Mouse (Mus musculus) urinary bladder, postnatal 4 days (tissue): ENCODE measurements around the gene Pithd1.

ENCODE experiments used
- DNase-seq, 2 experiments: peaks; one replicate each; pipeline ENCODE4 v3.0.0; 2021 to 2022; ENCODE audit warnings: low spot score in 2 of 2

Gene Pithd1

GRCm38 (mm10) chr4:135986943-135987710 is at the start of gene Pithd1:
Gene Pithd1, minus strand, starts transcription at chr4:135987264.
- DNase-seq, result peak; percentile 90 to 91

DNA sequence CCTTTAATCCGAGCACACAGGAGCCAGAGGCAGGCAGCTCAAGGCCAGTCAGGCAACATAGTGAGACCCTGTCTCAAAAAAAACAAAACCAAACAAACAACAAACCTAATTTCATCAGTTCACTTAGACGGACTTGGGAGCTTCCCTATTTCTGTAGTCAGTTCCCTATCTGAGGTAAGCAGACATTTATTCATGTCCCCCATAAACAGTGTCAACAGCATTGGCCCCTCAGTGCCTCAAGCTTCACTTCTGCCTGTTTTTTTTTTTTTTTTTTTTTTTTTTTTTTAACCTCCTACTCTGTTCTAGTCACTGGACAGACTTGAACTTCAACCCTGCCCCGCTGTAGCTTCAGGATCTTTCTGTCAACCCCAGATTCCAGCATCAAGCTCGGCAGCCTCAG is 48.0 kb upstream of the Pithd1 start:
- no peak for DNase-seq

DNA sequence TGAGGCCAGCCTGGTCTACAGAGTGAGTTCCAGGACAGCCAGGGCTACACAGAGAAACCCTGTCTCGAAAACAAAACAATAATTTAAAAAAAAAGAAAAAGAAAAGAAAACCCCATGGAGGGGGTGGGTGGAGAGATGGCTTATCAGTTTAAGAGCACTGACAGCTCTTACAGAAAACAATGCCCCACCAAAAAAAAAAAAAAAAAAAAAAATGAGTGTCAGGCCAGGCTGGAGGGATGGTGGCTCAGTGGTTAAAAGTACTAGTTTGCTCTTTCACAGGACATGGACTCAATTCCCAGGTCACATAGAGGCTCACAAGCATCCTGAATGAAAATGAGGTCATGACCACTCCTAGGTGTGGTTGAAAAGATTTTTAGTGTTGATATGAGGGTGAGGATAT is 46.2 kb upstream of the Pithd1 start:
- no peak for DNase-seq

DNA sequence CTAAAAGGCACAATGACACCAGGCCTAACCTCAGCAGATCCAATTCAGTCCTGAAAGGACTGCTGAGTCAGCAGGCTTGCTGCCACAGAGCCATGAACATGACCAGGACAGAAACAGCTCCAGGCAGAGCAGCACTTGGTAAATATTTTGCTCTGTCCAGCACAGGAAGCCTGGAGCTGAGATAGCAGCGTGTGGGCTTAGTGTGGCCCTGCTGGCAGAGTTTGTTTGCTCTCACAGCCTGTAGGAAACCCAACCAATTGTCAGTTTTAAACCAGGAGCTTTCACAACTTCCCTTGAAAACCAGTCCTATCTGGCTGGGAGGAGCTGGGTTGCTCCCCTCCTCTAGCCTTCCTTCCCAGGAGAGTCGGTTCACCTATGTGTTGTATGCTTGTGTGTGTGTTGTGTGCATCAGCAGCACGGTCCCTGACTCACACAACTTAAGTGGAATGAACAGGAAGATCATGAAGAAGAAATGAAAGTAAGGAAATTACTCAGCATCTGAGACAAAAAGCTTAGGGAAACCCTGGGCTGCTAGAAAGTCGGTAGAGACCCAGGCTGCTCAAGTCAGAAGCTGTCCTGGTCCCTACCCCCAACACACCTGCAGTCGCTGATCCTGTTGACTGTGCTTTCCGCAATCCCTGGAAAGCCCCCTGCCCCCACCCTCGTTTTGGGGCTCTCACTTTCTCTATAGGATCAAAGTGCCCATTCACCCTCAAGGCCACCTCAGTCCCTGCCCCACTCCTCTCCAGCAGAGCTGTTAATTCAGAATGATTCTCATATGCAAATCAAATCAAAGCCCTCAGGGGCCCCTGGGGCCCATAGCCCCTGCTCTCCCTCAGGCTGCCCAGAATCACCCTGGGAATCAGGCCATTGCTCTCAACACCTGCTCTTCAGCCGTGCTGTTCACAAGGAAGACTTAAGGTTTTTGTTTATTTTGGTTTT is 44.2 kb upstream of the Pithd1 start:
- DNase-seq, result no peak

DNA sequence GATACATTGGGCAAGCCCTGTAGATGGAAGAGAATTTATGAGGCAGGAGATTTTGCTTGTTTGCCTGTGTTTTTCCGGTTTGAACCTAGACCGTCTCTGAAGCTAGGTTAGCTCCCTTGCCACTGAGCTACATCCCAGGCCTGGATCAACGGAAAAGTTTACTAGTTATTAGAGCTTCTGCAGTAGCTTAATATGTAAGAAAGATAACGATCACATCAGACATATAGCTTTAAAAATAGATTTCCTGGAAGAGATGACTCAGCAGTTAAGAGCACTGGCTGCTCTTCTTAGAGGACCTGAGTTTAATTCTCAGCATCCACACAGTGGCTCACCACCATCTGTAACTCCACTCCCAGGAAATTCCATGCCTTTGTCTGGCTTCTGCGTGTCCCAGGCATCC is 41.6 kb upstream of the Pithd1 start:
- DNase-seq, result no peak

DNA sequence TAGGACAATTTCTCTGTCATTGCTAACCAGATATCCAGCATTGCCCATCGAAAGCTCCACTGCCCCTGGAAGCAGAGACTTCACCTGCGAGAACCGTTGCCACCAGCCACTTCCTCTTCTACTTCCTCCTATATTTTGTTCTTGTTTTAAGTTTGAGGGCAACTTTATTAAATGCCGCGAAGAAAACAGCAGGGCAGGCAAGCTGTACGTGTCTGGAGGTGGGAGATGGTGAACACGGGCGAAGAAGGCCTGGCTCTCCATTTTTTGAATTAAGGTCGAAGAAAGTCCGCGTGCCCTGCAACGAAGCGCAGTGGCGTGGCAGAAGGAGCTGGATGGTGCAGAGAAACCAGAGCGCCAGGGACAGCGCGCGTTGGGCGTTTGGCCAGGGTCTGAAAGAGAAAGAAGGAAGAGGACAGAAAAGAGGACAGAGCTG is 41.1 kb upstream of the Pithd1 start:
- no peak for DNase-seq

DNA sequence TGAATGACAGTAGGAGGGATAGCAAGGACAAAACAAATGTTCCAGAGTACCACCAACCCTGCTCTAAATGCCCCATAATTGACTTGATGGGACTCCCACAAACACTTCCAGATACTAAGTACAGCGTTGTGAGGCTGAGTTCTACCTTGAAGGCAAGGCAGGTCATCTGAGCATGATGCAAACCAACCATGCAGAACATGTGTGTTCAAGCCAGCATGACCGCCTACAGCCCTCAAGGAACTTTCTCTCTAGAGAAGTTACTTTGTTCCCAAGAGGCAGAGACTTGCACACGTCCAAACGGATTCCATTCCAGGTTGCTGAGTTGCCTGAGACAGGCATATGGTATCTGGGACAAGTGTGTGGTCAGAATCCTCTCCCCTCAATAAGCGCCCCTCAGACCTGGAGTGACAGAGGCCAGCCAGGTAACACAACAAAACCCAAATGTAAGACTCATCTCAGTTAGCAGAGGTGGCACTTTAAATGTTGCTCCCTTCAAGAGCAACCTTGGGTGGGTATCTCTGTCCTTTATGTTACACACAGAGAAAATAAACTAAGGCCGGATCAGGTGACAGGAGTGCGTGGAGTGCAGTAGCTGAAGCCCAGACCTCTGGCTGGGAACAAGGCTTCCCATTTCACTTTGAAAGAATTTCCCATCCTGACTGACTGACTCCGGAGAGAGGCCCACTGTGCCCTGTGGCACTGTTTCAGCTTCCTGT is 40.5 kb upstream of the Pithd1 start:
- DNase-seq, result no peak

DNA sequence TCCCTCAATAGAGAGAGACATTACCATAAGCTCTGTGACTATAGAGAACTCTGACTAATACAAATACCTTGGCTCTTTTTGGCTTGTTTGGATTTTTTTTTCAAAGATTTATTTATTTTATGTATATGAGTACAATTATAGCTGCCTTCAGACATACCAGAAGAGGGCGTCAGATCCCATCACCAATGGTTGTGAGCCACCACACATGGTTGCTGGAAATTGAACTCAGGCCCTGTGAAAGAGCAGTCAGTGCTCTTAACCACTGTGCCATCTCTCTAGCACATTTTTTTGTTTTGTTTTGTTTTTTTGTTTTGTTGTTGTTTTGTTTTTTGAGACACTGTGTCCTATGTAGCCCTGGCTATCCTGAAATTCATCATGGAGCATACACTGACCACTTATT is 38.3 kb upstream of the Pithd1 start:
- no peak for DNase-seq

DNA sequence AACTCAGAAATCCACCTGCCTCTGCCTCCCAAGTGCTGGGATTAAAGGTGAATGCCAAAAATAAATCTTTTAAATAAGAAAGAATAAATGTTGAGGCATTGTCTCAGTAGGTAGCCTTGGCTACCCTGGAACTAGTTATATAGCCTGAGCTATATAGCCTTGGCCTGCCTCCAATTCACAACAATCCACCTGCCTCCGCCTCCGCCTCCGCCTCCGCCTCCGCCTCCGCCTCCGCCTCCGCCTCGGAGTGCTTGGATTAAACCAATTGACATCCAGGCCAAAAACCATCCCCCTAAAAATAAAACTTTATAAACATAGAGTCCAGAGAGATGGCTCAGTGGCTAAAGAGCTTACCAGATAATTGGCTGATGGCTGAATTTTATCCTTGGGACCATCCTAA is 35.9 kb upstream of the Pithd1 start:
- no peak for DNase-seq

- peak; percentile 99 to 100 for DNase-seq
Observed at GRCm38 (mm10) chr4:136021549-136022047, 34.5 kb upstream of the Pithd1 start, which contains the start of gene Eloa. Gene Eloa, minus strand, starts transcription at chr4:136021763.

DNA sequence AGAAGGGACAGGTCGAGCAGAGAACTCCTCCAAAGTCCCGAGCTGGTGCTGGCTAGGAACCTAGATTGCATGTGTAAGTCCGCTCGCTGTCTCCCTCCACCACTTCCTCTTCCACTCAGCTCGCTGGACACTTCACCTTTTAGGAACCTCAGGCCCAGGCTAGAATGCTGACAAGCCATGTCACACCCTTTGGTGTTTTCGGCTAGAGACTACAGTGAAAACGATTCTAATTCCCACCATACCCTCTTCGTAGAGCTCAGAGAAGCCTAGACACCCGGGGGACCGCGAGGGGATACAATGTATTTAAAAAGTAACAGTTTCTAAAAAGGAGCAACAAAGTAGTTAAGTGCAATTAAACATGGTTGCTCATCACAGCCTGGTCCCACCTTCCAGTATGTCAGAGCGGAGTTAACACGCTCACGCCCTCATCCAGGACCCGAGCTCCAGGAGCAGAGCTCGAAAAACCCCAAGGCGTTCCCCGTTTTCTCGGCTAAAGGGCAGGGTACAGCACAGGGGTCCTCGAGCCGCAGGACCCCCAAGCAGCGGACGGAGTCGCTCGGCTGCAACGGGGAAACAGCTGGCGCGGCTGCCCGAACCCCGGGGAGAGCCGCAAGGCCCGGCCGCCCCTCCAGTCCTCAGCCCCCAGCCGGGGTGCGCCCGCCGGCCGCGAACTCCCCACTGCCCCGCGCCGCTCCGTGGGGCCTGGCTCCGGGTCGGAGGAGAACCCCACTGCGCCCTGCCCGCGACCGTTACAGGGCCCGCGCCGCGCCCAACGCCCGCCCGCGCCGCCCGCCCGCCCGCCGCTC is 33.9 kb upstream of the Pithd1 start:
- DNase-seq, result no peak

GRCm38 (mm10) chr4:136016059-136016602 is 29.1 kb upstream of the Pithd1 start:
- no peak for DNase-seq

DNA sequence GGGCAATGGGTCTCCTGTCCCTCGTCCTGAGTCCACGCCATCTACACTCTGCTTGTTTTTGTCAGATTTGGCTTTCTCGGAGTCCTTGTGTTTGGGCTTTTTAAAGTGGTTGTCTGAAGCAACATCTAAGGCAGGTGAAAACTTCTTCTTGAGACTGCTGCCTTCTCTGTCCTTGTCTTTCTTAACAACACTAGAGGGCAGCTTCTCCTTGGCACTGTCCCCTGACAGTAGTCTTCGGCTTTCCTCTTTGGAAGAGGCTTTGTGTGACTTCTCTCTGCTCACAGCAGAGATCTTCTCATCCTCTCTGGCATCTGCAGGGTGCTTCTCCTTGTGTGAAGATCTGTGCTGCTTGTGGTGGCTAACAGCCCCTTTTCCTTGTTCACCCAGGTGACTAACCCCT is 23.5 kb upstream of the Pithd1 start:
- no peak for DNase-seq

DNA sequence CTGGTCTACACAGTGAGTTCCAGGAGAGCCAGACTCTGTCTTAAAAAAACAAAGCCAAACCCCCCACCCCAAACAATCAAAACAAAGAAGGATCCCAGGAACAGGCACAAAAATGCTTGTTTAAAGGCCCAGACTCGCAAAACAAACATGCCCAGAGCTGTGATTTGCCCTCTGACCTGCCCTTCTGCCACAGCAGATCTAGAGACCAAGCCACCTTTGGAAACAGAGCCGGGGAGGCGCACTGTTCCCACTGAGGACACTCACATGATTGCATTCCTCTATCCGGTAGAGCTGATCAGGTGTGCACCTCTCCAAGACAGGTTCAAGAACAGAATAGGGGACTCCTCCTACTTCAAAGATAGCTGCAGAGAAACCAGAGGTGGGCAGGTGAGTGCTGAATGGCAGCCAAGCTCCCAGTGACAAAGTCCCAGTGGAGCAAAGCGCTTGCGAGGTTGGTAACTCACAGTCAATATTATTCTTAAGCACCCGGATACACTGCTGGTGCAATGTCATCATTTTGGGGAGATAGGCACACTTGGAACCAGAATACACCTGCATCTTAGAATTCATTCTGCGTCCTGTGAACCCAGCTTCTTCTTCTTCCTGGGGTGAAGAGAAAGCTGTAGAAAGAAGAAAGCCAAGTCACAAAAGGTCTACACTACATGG is 21.9 kb upstream of the Pithd1 start:
- DNase-seq, result no peak

- no peak for DNase-seq
Observed at GRCm38 (mm10) chr4:136006821-136007220, 19.8 kb upstream of the Pithd1 start.

DNA sequence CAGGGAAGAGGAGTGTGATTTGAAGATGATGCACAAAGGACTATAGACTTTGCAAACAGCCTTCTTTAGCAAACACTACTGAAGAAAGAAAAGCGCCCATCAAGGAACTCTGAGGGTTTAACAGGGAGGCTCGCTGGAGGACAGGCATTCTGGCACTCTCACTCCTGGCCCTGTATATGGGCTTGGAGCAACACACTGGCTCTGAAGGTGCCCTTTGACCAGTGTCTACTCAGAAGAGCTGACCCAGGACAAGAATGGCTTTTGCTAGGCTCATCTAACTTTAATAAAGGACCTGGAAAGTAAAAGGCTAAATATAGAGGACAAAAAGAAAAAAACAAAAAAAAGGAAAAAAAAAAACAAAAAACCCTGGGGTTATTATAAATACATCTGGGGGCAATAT is 17.9 kb upstream of the Pithd1 start:
- DNase-seq, result no peak

DNA sequence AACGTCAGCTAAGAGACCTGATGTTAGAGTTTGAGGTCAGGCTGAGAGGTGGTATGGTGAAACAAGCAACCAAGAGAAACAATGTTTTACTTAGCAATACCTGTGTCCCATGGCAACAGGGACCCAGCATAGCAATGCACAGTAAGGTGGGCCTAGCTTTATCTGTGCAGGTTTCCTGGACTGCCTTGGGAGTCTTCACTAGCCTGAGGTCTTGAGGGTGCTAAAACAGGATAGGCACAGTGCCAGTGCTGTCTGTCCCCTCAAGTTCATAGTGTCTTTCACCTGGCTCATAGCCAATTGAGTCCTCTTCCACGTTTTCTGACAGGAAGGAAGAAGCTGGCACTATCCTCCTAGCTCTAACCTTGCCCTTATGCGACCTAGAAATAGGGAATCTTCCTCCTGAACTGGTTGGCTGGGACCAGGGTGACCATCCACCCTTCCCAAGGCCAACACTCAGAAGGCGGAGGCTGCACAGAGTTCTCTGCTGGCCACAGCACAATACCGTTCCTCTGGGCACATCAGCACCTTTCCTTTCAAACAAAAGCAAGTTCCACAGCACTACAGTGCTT is 17.1 kb upstream of the Pithd1 start:
- DNase-seq, result no peak

DNA sequence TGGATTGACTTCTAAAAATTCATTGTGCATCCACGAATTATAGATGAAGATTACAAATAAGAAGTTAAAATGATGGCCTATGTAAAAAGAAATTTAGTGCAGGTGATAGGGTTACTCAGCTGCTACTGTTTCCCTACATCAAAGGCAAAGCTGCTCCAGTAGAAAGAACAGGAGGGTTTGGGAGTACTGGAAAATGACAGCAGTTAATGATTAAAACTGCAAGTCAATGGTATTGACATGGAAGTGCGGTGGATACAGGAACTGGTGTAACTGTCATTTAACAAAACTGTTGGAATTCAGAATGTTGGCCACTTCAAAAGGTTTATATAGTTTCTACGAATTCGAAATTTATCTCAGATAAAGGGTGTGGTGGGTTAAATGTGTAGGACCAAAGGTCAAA is 8.1 kb upstream of the Pithd1 start:
- DNase-seq, result no peak

DNA sequence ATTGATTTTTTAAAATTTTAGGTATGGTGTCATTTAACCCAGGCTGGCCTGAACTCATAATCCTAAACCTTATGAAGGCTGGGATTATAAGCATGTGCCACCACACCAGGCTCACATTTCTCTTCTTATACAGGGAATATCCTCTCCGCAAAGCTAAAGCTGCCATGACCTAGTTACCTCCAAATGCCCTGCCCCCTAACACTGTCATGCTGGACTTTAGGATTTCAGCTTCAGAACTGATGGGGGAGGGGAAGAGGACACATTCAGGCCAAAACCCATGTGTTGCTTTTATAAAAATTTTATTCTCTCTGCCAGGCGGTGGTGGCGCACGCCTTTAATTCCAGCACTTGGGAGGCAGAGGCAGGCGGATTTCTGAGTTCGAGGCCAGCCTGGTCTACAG is 6.9 kb upstream of the Pithd1 start:
- no peak for DNase-seq

DNA sequence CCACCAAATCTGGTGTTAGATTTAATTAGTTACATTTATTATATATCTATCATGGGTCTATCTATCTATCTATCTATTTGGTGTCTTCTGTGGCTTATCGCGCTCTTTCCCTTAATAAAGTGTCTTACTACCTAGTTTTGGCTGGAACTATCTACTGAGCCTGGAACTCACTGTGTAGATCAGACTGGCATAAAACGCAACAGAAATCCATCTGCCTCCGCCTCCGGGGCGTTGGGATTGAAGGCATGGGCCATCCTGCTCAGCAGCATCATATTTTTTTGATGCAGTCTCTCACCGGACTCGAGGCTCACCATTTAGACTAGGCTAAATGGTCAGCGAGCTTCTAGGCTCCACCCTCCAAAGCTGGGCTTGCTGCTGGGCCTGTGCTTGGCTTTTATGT is 650 bp upstream of the Pithd1 start:
- DNase-seq, result no peak
